Mouse (Mus musculus): ENCODE measurements around the gene Iqck.

Gene Iqck

GRCm38 (mm10) chr7:118852611-118853010 lies 2.9 kb upstream of the Iqck start:
- no peak for DNase-seq

GRCm38 (mm10) chr7:118854606-118855005 lies 946 bp upstream of the Iqck start:
- DNase-seq, result no peak

GRCm38 (mm10) chr7:118855877-118856304 lies 339 bp downstream of the Iqck start, which contains the start of gene Knop1:
TSS of gene Knop1 (minus strand) at chr7:118856254.
- no peak for DNase-seq

- no peak for DNase-seq
Measured at GRCm38 (mm10) chr7:118858640-118859039, 3.1 kb downstream of the Iqck start.

- no peak for DNase-seq
Measured at GRCm38 (mm10) chr7:118865362-118865761, 9.8 kb downstream of the Iqck start.

- DNase-seq, result no peak
Measured at GRCm38 (mm10) chr7:118879466-118880029, 24.0 kb downstream of the Iqck start.

- no peak for DNase-seq
Measured at GRCm38 (mm10) chr7:118883957-118884356, 28.4 kb downstream of the Iqck start.

- DNase-seq, result no peak
Measured at GRCm38 (mm10) chr7:118884969-118885368, 29.4 kb downstream of the Iqck start.

GRCm38 (mm10) chr7:118887303-118888055 lies 31.9 kb downstream of the Iqck start:
- no peak for DNase-seq

- peak in 1 of 2 experiments; percentile 38 for DNase-seq
Measured at GRCm38 (mm10) chr7:118889046-118889680, 33.6 kb downstream of the Iqck start.

- DNase-seq, result no peak
Measured at GRCm38 (mm10) chr7:118895469-118896450, 40.2 kb downstream of the Iqck start.

- DNase-seq, result no peak
Measured at GRCm38 (mm10) chr7:118898063-118898462, 42.5 kb downstream of the Iqck start.

- no peak for DNase-seq
Measured at GRCm38 (mm10) chr7:118900090-118900489, 44.5 kb downstream of the Iqck start.

- DNase-seq, result peak; percentile 69 to 78
Measured at GRCm38 (mm10) chr7:118902944-118903343, 47.4 kb downstream of the Iqck start.

GRCm38 (mm10) chr7:118903879-118904278 lies 48.3 kb downstream of the Iqck start:
- DNase-seq, result no peak

GRCm38 (mm10) chr7:118904530-118904929 lies 49.0 kb downstream of the Iqck start:
- no peak for DNase-seq

GRCm38 (mm10) chr7:118908961-118909515 lies 53.5 kb downstream of the Iqck start:
- DNase-seq, result no peak

GRCm38 (mm10) chr7:118910464-118910863 lies 54.9 kb downstream of the Iqck start:
- DNase-seq, result no peak

GRCm38 (mm10) chr7:118911170-118911569 lies 55.6 kb downstream of the Iqck start:
- no peak for DNase-seq

GRCm38 (mm10) chr7:118911571-118911970 lies 56.0 kb downstream of the Iqck start:
- DNase-seq, result no peak

- no peak for DNase-seq
Measured at GRCm38 (mm10) chr7:118912049-118912490, 56.5 kb downstream of the Iqck start.

GRCm38 (mm10) chr7:118914561-118915165 lies 59.1 kb downstream of the Iqck start:
- no peak for DNase-seq
